Mouse (Mus musculus): ENCODE results near the gene Crct1. TPM values are rescaled to one million over a fixed set of nuclear protein-coding genes. Genes with fewer than 3 reads are reported as not detected.

The Crct1 gene
- polyA plus RNA-seq, 1 experiment from 2014 or later: 0.63 TPM

DNA sequence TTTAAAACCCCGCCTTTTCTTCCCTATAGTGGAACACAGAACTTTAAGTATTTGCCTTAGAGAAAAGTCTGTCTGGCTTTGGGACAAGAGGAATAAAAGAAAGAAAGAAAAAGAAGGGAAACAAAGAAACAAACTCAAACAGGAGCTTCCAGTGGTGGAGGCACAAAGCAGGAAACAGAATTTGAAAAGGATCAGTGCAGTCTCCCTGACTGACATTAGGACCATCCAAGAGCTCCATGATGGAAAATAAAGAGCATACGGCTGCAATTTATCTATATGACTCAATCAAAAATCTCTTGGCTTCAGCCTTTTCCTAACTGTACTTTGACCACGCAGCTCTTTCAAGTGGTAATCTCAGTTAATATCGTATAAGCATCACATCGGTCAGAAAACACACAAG, 616 bp downstream of the Crct1 start:
- Histone ChIP-seq H3K27me3 (ENCODE audit: control insufficient read depth, insufficient read depth, low read length) (no peaks in the 10 kb centered on the region), H3K9me3 (ENCODE audit: control insufficient read depth, low read length) (no peaks in the 10 kb centered on the region), H3K4me2 (ENCODE audit: low read length) (peak overlapping the region; percentile 82), H3K9ac (replicated peaks; ENCODE audit: low read length) (peak overlapping the region; percentile 62), H3K36me3 (ENCODE audit: control insufficient read depth, insufficient read depth, low read length) (no peaks in the 10 kb centered on the region), H3K4me1 (ENCODE audit: control insufficient read depth, insufficient read depth, low read length) (no peaks in the 10 kb centered on the region), H3K27ac (replicated peaks; ENCODE audit: low read depth, low read length) (no peak overlapping the region), H3K4me3 (replicated peaks; ENCODE audit: low read depth, low read length) (peak overlapping the region; percentile 51)
- DNase-seq: no peak
- 15% methylated on average over 5 of the region's 5 CpGs for WGBS
- ATAC-seq (ENCODE audit: low FRiP score, low TSS enrichment): no peak

- Histone ChIP-seq H3K4me1 (ENCODE audit: control insufficient read depth, insufficient read depth, low read length) (no peaks in the 10 kb centered on the region), H3K36me3 (ENCODE audit: control insufficient read depth, insufficient read depth, low read length) (no peaks in the 10 kb centered on the region), H3K27ac (replicated peaks; ENCODE audit: low read depth, low read length) (peak overlapping the region; percentile 53; the same call in 1 of the 2 replicates), H3K4me3 (replicated peaks; ENCODE audit: low read depth, low read length) (peak overlapping the region; percentile 51), H3K4me2 (ENCODE audit: low read length) (peak overlapping the region; percentile 82), H3K9me3 (ENCODE audit: control insufficient read depth, low read length) (no peaks in the 10 kb centered on the region), H3K27me3 (ENCODE audit: control insufficient read depth, insufficient read depth, low read length) (no peaks in the 10 kb centered on the region), H3K9ac (replicated peaks; ENCODE audit: low read length) (peak overlapping the region; percentile 62)
- ATAC-seq (ENCODE audit: low FRiP score, low TSS enrichment) (peak; percentile 79; the same call in 1 of the 2 replicates), DNase-seq (peak; percentile 83)
- WGBS: 0% methylated on average over 24 of the region's 24 CpGs
Measured at GRCm38 (mm10) chr3:93014378-93014801, 1.1 kb downstream of the Crct1 start.

GRCm38 (mm10) chr3:93002843-93003242, 12.6 kb downstream of the Crct1 start:
- 71% methylated on average over 4 of the region's 4 CpGs for WGBS
- H3K4me1 ChIP-seq (ENCODE audit: control insufficient read depth, insufficient read depth, low read length): no peaks in the 10 kb centered on the region
- no peaks in the 10 kb centered on the region for H3K9me3 ChIP-seq (ENCODE audit: control insufficient read depth, low read length)
- no peak overlapping the region for H3K4me3 ChIP-seq (replicated peaks; ENCODE audit: low read depth, low read length)
- ATAC-seq (ENCODE audit: low FRiP score, low TSS enrichment): 0 out of 2 replicates have a peak, but pooled peaks have one; percentile 48
- no peak overlapping the region for H3K4me2 ChIP-seq (ENCODE audit: low read length)
- no peak overlapping the region for H3K9ac ChIP-seq (replicated peaks; ENCODE audit: low read length)
- H3K36me3 ChIP-seq (ENCODE audit: control insufficient read depth, insufficient read depth, low read length): no peaks in the 10 kb centered on the region
- H3K27ac ChIP-seq (replicated peaks; ENCODE audit: low read depth, low read length): no peak overlapping the region
- H3K27me3 ChIP-seq (ENCODE audit: control insufficient read depth, insufficient read depth, low read length): no peaks in the 10 kb centered on the region
- DNase-seq: no peak

- WGBS: 87% methylated on average over 3 of the region's 3 CpGs
- ATAC-seq (ENCODE audit: low FRiP score, low TSS enrichment): no peak
- Histone ChIP-seq H3K9me3 (ENCODE audit: control insufficient read depth, low read length) (no peaks in the 10 kb centered on the region), H3K27me3 (ENCODE audit: control insufficient read depth, insufficient read depth, low read length) (no peaks in the 10 kb centered on the region), H3K4me3 (replicated peaks; ENCODE audit: low read depth, low read length) (no peak overlapping the region), H3K9ac (replicated peaks; ENCODE audit: low read length) (no peak overlapping the region), H3K4me1 (ENCODE audit: control insufficient read depth, insufficient read depth, low read length) (no peaks in the 10 kb centered on the region), H3K36me3 (ENCODE audit: control insufficient read depth, insufficient read depth, low read length) (no peaks in the 10 kb centered on the region), H3K27ac (replicated peaks; ENCODE audit: low read depth, low read length) (no peak overlapping the region), H3K4me2 (ENCODE audit: low read length) (no peak overlapping the region)
- DNase-seq: no peak
Measured at GRCm38 (mm10) chr3:93000621-93001020, 14.9 kb downstream of the Crct1 start.

DNA sequence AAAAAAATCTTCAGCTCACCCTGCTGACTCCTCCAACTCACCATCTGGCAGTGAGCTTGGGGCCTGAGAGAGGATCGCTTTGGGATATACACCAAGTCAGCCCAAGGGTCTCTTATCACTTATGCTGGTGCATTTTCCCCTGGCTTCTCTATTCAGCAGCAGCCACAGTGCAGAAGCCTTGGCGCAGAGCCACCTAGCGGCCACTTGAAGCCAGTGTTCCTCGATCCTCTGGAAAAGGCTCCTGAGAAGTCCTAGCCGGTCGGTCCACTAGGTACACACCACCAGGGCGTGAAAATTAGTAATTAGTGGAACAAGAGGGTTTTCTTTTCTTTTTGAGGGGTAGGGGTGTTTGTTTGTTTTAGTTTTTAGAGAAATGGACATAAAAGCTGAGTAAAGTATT, 16.8 kb downstream of the Crct1 start:
- WGBS: 6% methylated on average over 7 of the region's 7 CpGs
- H3K9ac ChIP-seq (replicated peaks; ENCODE audit: low read length): no peak overlapping the region
- H3K36me3 ChIP-seq (ENCODE audit: control insufficient read depth, insufficient read depth, low read length): no peaks in the 10 kb centered on the region
- H3K4me1 ChIP-seq (ENCODE audit: control insufficient read depth, insufficient read depth, low read length): no peaks in the 10 kb centered on the region
- H3K27me3 ChIP-seq (ENCODE audit: control insufficient read depth, insufficient read depth, low read length): no peaks in the 10 kb centered on the region
- no peak overlapping the region for H3K27ac ChIP-seq (replicated peaks; ENCODE audit: low read depth, low read length)
- DNase-seq (peak; percentile 92), ATAC-seq (ENCODE audit: low FRiP score, low TSS enrichment) (peak; percentile 88)
- no peak overlapping the region for H3K4me2 ChIP-seq (ENCODE audit: low read length)
- H3K4me3 ChIP-seq (replicated peaks; ENCODE audit: low read depth, low read length): no peak overlapping the region
- H3K9me3 ChIP-seq (ENCODE audit: control insufficient read depth, low read length): no peaks in the 10 kb centered on the region

- H3K36me3 ChIP-seq (ENCODE audit: control insufficient read depth, insufficient read depth, low read length): no peaks in the 10 kb centered on the region
- H3K4me2 ChIP-seq (ENCODE audit: low read length): no peak within 1 kb of the TSS
- no peak within 1 kb of the TSS for H3K9ac ChIP-seq (replicated peaks; ENCODE audit: low read length)
- H3K4me1 ChIP-seq (ENCODE audit: control insufficient read depth, insufficient read depth, low read length): no peaks in the 10 kb centered on the region
- no peaks in the 10 kb centered on the region for H3K9me3 ChIP-seq (ENCODE audit: control insufficient read depth, low read length)
- DNase-seq (no peak), ATAC-seq (ENCODE audit: low FRiP score, low TSS enrichment) (no peak)
- H3K27ac ChIP-seq (replicated peaks; ENCODE audit: low read depth, low read length): no peak within 1 kb of the TSS
- H3K27me3 ChIP-seq (ENCODE audit: control insufficient read depth, insufficient read depth, low read length): no peaks in the 10 kb centered on the region
- H3K4me3 ChIP-seq (replicated peaks; ENCODE audit: low read depth, low read length): no peak within 1 kb of the TSS
Measured at GRCm38 (mm10) chr3:92991926-92992325, 23.6 kb downstream of the Crct1 start, which contains the start of gene Lce3f. Gene Lce3f (plus strand): TSS chr3:92992226.

GRCm38 (mm10) chr3:92978484-92978883, 37.0 kb downstream of the Crct1 start:
- 71% methylated on average over 2 of the region's 2 CpGs for WGBS
- H3K36me3 ChIP-seq (ENCODE audit: control insufficient read depth, insufficient read depth, low read length): no peaks in the 10 kb centered on the region
- no peak for ATAC-seq (ENCODE audit: low FRiP score, low TSS enrichment)
- H3K27me3 ChIP-seq (ENCODE audit: control insufficient read depth, insufficient read depth, low read length): no peaks in the 10 kb centered on the region
- no peak overlapping the region for H3K9ac ChIP-seq (replicated peaks; ENCODE audit: low read length)
- H3K4me3 ChIP-seq (replicated peaks; ENCODE audit: low read depth, low read length): no peak overlapping the region
- no peak for DNase-seq
- no peak overlapping the region for H3K4me2 ChIP-seq (ENCODE audit: low read length)
- H3K27ac ChIP-seq (replicated peaks; ENCODE audit: low read depth, low read length): no peak overlapping the region
- H3K4me1 ChIP-seq (ENCODE audit: control insufficient read depth, insufficient read depth, low read length): no peaks in the 10 kb centered on the region
- H3K9me3 ChIP-seq (ENCODE audit: control insufficient read depth, low read length): no peaks in the 10 kb centered on the region

GRCm38 (mm10) chr3:92966761-92967160, 48.7 kb downstream of the Crct1 start, which contains the start of gene Lce3e:
Gene Lce3e (plus strand): TSS chr3:92967061.
- H3K4me2 ChIP-seq (ENCODE audit: low read length): no peak within 1 kb of the TSS
- DNase-seq: no peak
- no peak within 1 kb of the TSS for H3K27ac ChIP-seq (replicated peaks; ENCODE audit: low read depth, low read length)
- H3K36me3 ChIP-seq (ENCODE audit: control insufficient read depth, insufficient read depth, low read length): no peaks in the 10 kb centered on the region
- 92% methylated on average over 2 of the region's 2 CpGs for WGBS
- H3K4me1 ChIP-seq (ENCODE audit: control insufficient read depth, insufficient read depth, low read length): no peaks in the 10 kb centered on the region
- ATAC-seq (ENCODE audit: low FRiP score, low TSS enrichment): no peak
- H3K27me3 ChIP-seq (ENCODE audit: control insufficient read depth, insufficient read depth, low read length): no peaks in the 10 kb centered on the region
- no peak within 1 kb of the TSS for H3K4me3 ChIP-seq (replicated peaks; ENCODE audit: low read depth, low read length)
- H3K9me3 ChIP-seq (ENCODE audit: control insufficient read depth, low read length): no peaks in the 10 kb centered on the region
- H3K9ac ChIP-seq (replicated peaks; ENCODE audit: low read length): no peak within 1 kb of the TSS
